9 mouse cellular contexts compared by ENCODE assay signal in the genomic region with DNA sequence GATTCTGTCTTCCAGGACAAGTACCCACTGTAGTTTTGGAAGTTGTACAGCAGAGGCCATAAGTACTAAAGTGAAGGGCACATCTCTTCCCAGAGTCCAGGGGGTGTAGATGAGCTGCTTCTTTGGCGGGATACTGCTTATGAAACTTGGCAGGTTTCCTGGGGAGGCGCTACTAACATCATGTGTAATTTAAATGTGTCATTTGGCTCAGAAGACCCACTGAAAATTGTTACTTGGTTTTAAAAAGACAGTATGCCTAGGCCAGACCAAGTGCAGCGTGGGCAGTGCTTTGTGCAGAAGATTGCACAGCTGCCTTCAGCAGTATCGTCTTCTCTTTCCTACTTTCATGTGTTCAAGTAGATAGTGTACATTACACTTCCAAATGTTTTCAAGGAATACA. TPM values are rescaled to one million over a fixed set of nuclear protein-coding genes. Genes with fewer than 3 reads are reported as not detected.
DNase-seq lines count a peak whose midpoint lies in the region; ATAC-seq lines count a peak whose summit lies in the region.
"Had no signal": no experiment of that assay in that cellular context is flagged by ENCODE, and none has a peak within 500 bp of the region (broad histone marks: within the 10 kb centered on the region; RNA-seq: fewer than 3 reads in every experiment).

No protein-coding gene starts in this region.

- 75% methylated on average over 4 of the region's 4 CpGs for WGBS in hindbrain, embryonic 16.5 days

- H3K9me3 ChIP-seq in hindbrain, embryonic 16.5 days (ENCODE audit: control insufficient read depth, low read length), result no peaks in the 10 kb centered on the region

- no peak overlapping the region for H3K9ac ChIP-seq in hindbrain, embryonic 16.5 days (ENCODE audit: low read depth, low read length)

- no peak overlapping the region for H3K4me3 ChIP-seq in hindbrain, embryonic 16.5 days (ENCODE audit: low read length)

- H3K27me3 ChIP-seq in hindbrain, embryonic 16.5 days (replicated peaks; ENCODE audit: control insufficient read depth, insufficient read depth, low read length), result no peaks in the 10 kb centered on the region

- H3K27ac ChIP-seq in hindbrain, embryonic 16.5 days (ENCODE audit: low read depth, low read length), result no peak overlapping the region

- peak; percentile 83 for ATAC-seq in frontal cortex, adult (ENCODE audit: low TSS enrichment)
- ATAC-seq in hindbrain, embryonic 16.5 days, result no peak

- DNase-seq in frontal cortex, postnatal 25 days (ENCODE audit: low spot score in 2 of 2), result no peak
- peak; percentile 76 for DNase-seq in NIH3T3 (ENCODE audit: low read depth)
- peak; percentile 9 to 34 for DNase-seq in heart, postnatal 14 days
- peak; percentile 35 for DNase-seq in lung, postnatal 14 days
- DNase-seq in thymus, postnatal 25 days, result no peak
- no peak for DNase-seq in spleen, postnatal 4 days (ENCODE audit: low spot score in 2 of 2)

- H3K4me1 ChIP-seq in hindbrain, embryonic 16.5 days (ENCODE audit: control insufficient read depth, insufficient read depth, low read depth, low read length), result no peaks in the 10 kb centered on the region

- H3K36me3 ChIP-seq in hindbrain, embryonic 16.5 days (ENCODE audit: control insufficient read depth, insufficient read depth, low read length), result no peaks in the 10 kb centered on the region

- H3K4me2 ChIP-seq in hindbrain, embryonic 16.5 days (ENCODE audit: low read length), result no peak overlapping the region

- intact Hi-C loops in heart, postnatal 14 days (cut with DNase I), result no loop called here

RNA-seq across cellular contexts. Expression of a gene that starts 44.5 kb away (rescaled TPM):
- total RNA-seq in heart, postnatal 14 days (2021), result 10 to 100 TPM; 30.9 to 34.7 TPM
- polyA plus RNA-seq in hindbrain, embryonic 16.5 days (2015; fragmentation: Nextera tagmentation; extraction: Ambion mirVana), result 10.3 and 12.0 TPM in 2 replicates

RNA-seq across cellular contexts. Expression of a gene that starts 50.4 kb away (rescaled TPM):
- not detected for total RNA-seq in heart, postnatal 14 days (2021)
- polyA plus RNA-seq in hindbrain, embryonic 16.5 days (2015; fragmentation: Nextera tagmentation; extraction: Ambion mirVana), result not detected in 2 replicates
- total RNA-seq: hematopoietic stem cell, adult 5-6 weeks had no signal

Comparison
In these comparisons a context has a peak if more than half of its experiments do, and no peak if none do; other contexts are left out.
1. DNase-seq: peak in NIH3T3 (single experiment), heart, postnatal 14 days (2 of 2) and lung, postnatal 14 days (single experiment); none in frontal cortex, postnatal 25 days (0 of 2), thymus, postnatal 25 days (single experiment) and spleen, postnatal 4 days (0 of 2).